Mouse (Mus musculus) layer of hippocampus, adult 9-10 months (tissue): ENCODE data around the gene 4930426L09Rik.
"Not testable (repeated sequence)": the region's sequence is repeated elsewhere in the genome, so short reads cannot be mapped to it uniquely, and the experiment has no call there.

Source experiments
- DNase-seq: peaks from one replicate; pipeline ENCODE4 v3.0.0; 2022; ENCODE audit warnings: low spot score

4930426L09Rik gene

GRCm38 (mm10) chr2:18970461-18970860 lies 27.7 kb upstream of the 4930426L09Rik start:
- no peak for DNase-seq

- DNase-seq: no peak
Observed at GRCm38 (mm10) chr2:18971564-18971963, 26.6 kb upstream of the 4930426L09Rik start.

GRCm38 (mm10) chr2:18974882-18975645 lies 23.1 kb upstream of the 4930426L09Rik start:
- no peak for DNase-seq

- DNase-seq: no peak
Observed at GRCm38 (mm10) chr2:18976175-18976574, 22.0 kb upstream of the 4930426L09Rik start.

GRCm38 (mm10) chr2:18977201-18977805 lies 20.8 kb upstream of the 4930426L09Rik start:
- DNase-seq: no peak

GRCm38 (mm10) chr2:18979046-18979445 lies 19.1 kb upstream of the 4930426L09Rik start:
- DNase-seq: no peak

- no peak for DNase-seq
Observed at GRCm38 (mm10) chr2:18979675-18980074, 18.5 kb upstream of the 4930426L09Rik start.

GRCm38 (mm10) chr2:18982581-18982980 lies 15.6 kb upstream of the 4930426L09Rik start:
- no peak for DNase-seq

GRCm38 (mm10) chr2:18983546-18983945 lies 14.6 kb upstream of the 4930426L09Rik start:
- no peak for DNase-seq

- no peak for DNase-seq
Observed at GRCm38 (mm10) chr2:18984095-18984847, 13.9 kb upstream of the 4930426L09Rik start.

- DNase-seq: no peak
Observed at GRCm38 (mm10) chr2:18985506-18985905, 12.6 kb upstream of the 4930426L09Rik start.

GRCm38 (mm10) chr2:18988885-18989284 lies 9.3 kb upstream of the 4930426L09Rik start:
- DNase-seq: no peak

- no peak for DNase-seq
Observed at GRCm38 (mm10) chr2:18992512-18993510, 5.3 kb upstream of the 4930426L09Rik start.

- DNase-seq: no peak
Observed at GRCm38 (mm10) chr2:18996451-18997211, 1.5 kb upstream of the 4930426L09Rik start.

- no peak for DNase-seq
Observed at GRCm38 (mm10) chr2:18997387-18997971, 664 bp upstream of the 4930426L09Rik start.

GRCm38 (mm10) chr2:18999395-18999794 lies 1.3 kb downstream of the 4930426L09Rik start:
- no peak for DNase-seq

- no peak for DNase-seq
Observed at GRCm38 (mm10) chr2:19004801-19005200, 6.7 kb downstream of the 4930426L09Rik start.

GRCm38 (mm10) chr2:19006124-19006523 lies 8.0 kb downstream of the 4930426L09Rik start:
- DNase-seq: no peak

- no peak for DNase-seq
Observed at GRCm38 (mm10) chr2:19007580-19007979, 9.4 kb downstream of the 4930426L09Rik start.

GRCm38 (mm10) chr2:19010541-19010940 lies 12.4 kb downstream of the 4930426L09Rik start:
- not testable (repeated sequence) for DNase-seq
